Mouse (Mus musculus) thymus, adult 2 months (tissue): Measurements from ENCODE around the gene Atp8b2.

Source experiments
- CTCF ChIP-seq: fragments of 200-500 bp; IDR thresholded peaks from 2 replicates; pipeline ENCODE4 v1.5.1; 2012; ENCODE audit warnings: mild to moderate bottlenecking, control low read depth, low read length, moderate library complexity, borderline replicate concordance; ENCODE audit not compliant: control insufficient read depth, poor library complexity, insufficient read depth; ENCODE audit errors: extremely low read depth
- POLR2A ChIP-seq: fragments of 200-500 bp; IDR thresholded peaks from 2 replicates; pipeline ENCODE4 v1.6.1; 2012; ENCODE audit warnings: mild to moderate bottlenecking, low read length, control low read depth, moderate library complexity; ENCODE audit not compliant: control insufficient read depth, poor library complexity, insufficient read depth; ENCODE audit errors: extremely low read depth

DNA sequence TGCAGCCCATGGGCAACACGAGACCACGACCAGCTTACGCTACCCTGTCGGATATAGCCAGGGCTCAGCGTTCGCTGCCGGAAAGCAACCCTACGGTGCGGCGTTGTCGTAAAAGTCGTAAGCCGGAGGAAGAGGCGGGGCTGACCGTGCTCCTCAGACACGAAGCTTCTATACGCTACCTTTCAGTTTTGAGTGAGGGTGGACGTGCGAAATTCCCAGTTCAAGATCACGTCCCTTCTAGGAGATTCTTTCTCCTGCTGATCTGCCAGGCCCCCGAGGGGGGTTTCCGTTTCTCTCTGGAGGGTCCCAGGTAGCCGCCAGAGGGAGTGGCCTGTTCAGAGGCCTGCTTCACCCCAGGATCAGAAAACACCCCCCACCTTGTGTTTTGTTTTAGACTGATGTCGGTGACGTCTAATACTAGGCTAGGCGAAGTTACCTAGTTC is 35.3 kb upstream of the Atp8b2 start, which contains the start of gene Hax1:
- TF ChIP-seq CTCF (no peak), POLR2A (peak; percentile 55; the same call in 1 of the 2 replicates)
